Mouse (Mus musculus) frontal cortex, adult 2 months (tissue): Measurements from ENCODE around the gene Cmtm2b. TPM values are rescaled to one million over a fixed set of nuclear protein-coding genes. Genes with fewer than 3 reads are reported as not detected.

ENCODE experiments used
- DNase-seq, 2 experiments: peaks; one replicate each; pipeline ENCODE4 v3.0.0; 2022; ENCODE audit warnings: low spot score in 1 of 2; ENCODE audit errors: extremely low spot score in 1 of 2
- polyA plus RNA-seq: library from polyadenylated mRNA; depleted of rRNA; stranded (reverse); fragments of >200 nt; gene quantifications from 2 replicates; pipeline ENCODE4 v1.2.3, GENCODE M21; 2012; rRNA removed

The Cmtm2b gene
- polyA plus RNA-seq, 1 experiment, result not detected

- DNase-seq, result peak in 1 of 2 experiments; percentile 51
These were observed 57.3 kb downstream of the Cmtm2b start for GRCm38 (mm10) chr8:104379301-104379836.

GRCm38 (mm10) chr8:104380269-104380668 lies 58.2 kb downstream of the Cmtm2b start:
- no peak for DNase-seq

Other genes with a start within 250 kb of the Cmtm2b start
- 13.6 and 13.8 TPM in 2 replicates for gene Cdh5, start 220.6 kb upstream of the Cmtm2b start, polyA plus RNA-seq
- 21.5 and 22.2 TPM in 2 replicates for gene Bean1, start 151.8 kb upstream of the Cmtm2b start, polyA plus RNA-seq
- 40.6 and 42.8 TPM in 2 replicates for gene Tk2, start 73.7 kb upstream of the Cmtm2b start, polyA plus RNA-seq
- gene Cklf, start 71.4 kb upstream of the Cmtm2b start, polyA plus RNA-seq, result 13.1 and 13.7 TPM in 2 replicates
- not detected in 2 replicates for gene Cmtm2a, start 29.0 kb upstream of the Cmtm2b start, polyA plus RNA-seq
- not detected in 2 replicates for gene Gm45711, start 12.1 kb upstream of the Cmtm2b start, polyA plus RNA-seq
- not detected in 2 replicates for gene Cmtm1, start 12.1 kb upstream of the Cmtm2b start, polyA plus RNA-seq
- not detected in 2 replicates for gene Gm11020, start 663 bp upstream of the Cmtm2b start, polyA plus RNA-seq
- gene Cmtm3, start 17.2 kb downstream of the Cmtm2b start, polyA plus RNA-seq, result 20.4 and 22.4 TPM in 2 replicates
- 40.0 and 43.8 TPM in 2 replicates for gene Cmtm4, start 73.6 kb downstream of the Cmtm2b start, polyA plus RNA-seq
- 154 and 165 TPM in 2 replicates for gene Dync1li2, start 120.8 kb downstream of the Cmtm2b start, polyA plus RNA-seq
- gene Terb1, start 187.7 kb downstream of the Cmtm2b start, polyA plus RNA-seq, result 0.74 and 0.86 TPM in 2 replicates
- 78.0 and 87.7 TPM in 2 replicates for gene Nae1, start 212.4 kb downstream of the Cmtm2b start, polyA plus RNA-seq
- 41.3 and 42.8 TPM in 2 replicates for gene Car7, start 212.5 kb downstream of the Cmtm2b start, polyA plus RNA-seq